Mouse (Mus musculus) liver, embryonic 14.5 days (tissue): ENCODE data around the gene Ush1g. TPM values are rescaled to one million over a fixed set of nuclear protein-coding genes. Genes with fewer than 3 reads are reported as not detected.
A peak's percentile ranks its signal among the peaks of the same experiment; 100 is the strongest.

Source experiments
- ATAC-seq: fragments of 200-750 bp; cut with Nextera tagmentation; 2 replicates; pipeline ENCODE4 v1.8.0; 2017; ENCODE audit warnings: moderate number of reproducible peaks, mild to moderate bottlenecking, moderate library complexity; ENCODE audit not compliant: insufficient read depth
- DNase-seq, 3 experiments: peaks; one replicate each; pipeline ENCODE4 v3.0.0-alpha.2; 2012 to 2013; ENCODE audit warnings: low read depth in 3 of 3, low spot score in 3 of 3
- H3K27ac ChIP-seq: fragments of 300-500 bp; sonication (generic); 2 replicates; pipeline ENCODE4 v1.5.1; 2014; ENCODE audit warnings: moderate library complexity, mild to moderate bottlenecking, control low read depth, inconsistent platforms
- H3K27me3 ChIP-seq: fragments of 300-500 bp; sonication (generic); 2 replicates; pipeline ENCODE4 v1.6.1; 2014; ENCODE audit warnings: mild to moderate bottlenecking, low read length, moderate library complexity; ENCODE audit not compliant: control insufficient read depth, insufficient read depth
- H3K36me3 ChIP-seq: fragments of 300-500 bp; sonication (generic); replicated peaks from 2 replicates; pipeline ENCODE4 v1.6.1; 2014; ENCODE audit warnings: low read depth; ENCODE audit not compliant: control insufficient read depth, insufficient read depth
- H3K4me1 ChIP-seq, 2 experiments: fragments of 200-500 bp in 1 of 2; fragments of 300-500 bp in 1 of 2; sonication (generic) in 1 of 2; replicated peaks; 2 replicates each; pipeline ENCODE4 v1.6.1; 2012 to 2014; ENCODE audit warnings: antibody characterized with exemption in 1 of 2, inconsistent platforms in 1 of 2, low read length in 1 of 2; ENCODE audit not compliant: control insufficient read depth in 2 of 2, insufficient read depth in 2 of 2
- H3K4me2 ChIP-seq: fragments of 300-500 bp; sonication (generic); 2 replicates; pipeline ENCODE4 v1.6.1; 2014; ENCODE audit warnings: low read depth, mild to moderate bottlenecking, control low read depth, moderate library complexity
- H3K4me3 ChIP-seq, 2 experiments: fragments of 200-500 bp in 1 of 2; fragments of 300-500 bp in 1 of 2; sonication (generic) in 1 of 2; 2 replicates each; pipeline ENCODE4 v1.5.1; 2012 to 2014; ENCODE audit warnings: low read depth in 2 of 2, low read length in 2 of 2, mild to moderate bottlenecking in 2 of 2, control low read depth in 1 of 2, inconsistent platforms in 1 of 2, moderate library complexity in 1 of 2; ENCODE audit not compliant: insufficient read depth in 1 of 2
- H3K9ac ChIP-seq: fragments of 300-500 bp; sonication (generic); replicated peaks from 2 replicates; pipeline ENCODE4 v1.6.1; 2014; ENCODE audit warnings: mild to moderate bottlenecking, control low read depth, moderate library complexity
- H3K9me3 ChIP-seq: fragments of 300-500 bp; sonication (generic); 2 replicates; pipeline ENCODE4 v1.6.1; 2016; ENCODE audit warnings: low read length, mixed read lengths; ENCODE audit not compliant: control insufficient read depth
- CTCF ChIP-seq: IDR thresholded peaks from 2 replicates; pipeline ENCODE4 v1.5.1; 2016; ENCODE audit warnings: antibody characterized with exemption, low read depth, control low read depth
- EP300 ChIP-seq: IDR thresholded peaks from 2 replicates; pipeline ENCODE4 v1.6.1; 2016; ENCODE audit warnings: antibody characterized with exemption, low read depth
- WGBS: fragments of 180-500 bp; shearing (Covaris S2); extraction: QIAGEN DNeasy Blood & Tissue Kit; methylation state at CpG from one replicate; pipeline ENCODE4 v1.1.7; 2014; ENCODE audit not compliant: insufficient replicate concordance; 5-methylcytosine and 5-hydroxymethylcytosine counted together
- polyA plus RNA-seq, 2 experiments: library from polyadenylated mRNA; depleted of rRNA in 1 of 2; stranded (reverse) in 1 of 2; unstranded in 1 of 2; fragments of >200 nt; fragmentation: Nextera tagmentation in 1 of 2; extraction: Ambion mirVana in 1 of 2; gene quantifications; 2 replicates each; pipeline versions ENCODE4 v1.2.1 to v1.2.3; 2012 to 2014

Gene Ush1g
- polyA plus RNA-seq, 2 experiments, result 0.04 to 0.06 TPM

- TF ChIP-seq CTCF, result peak; percentile 58
- TF ChIP-seq EP300, result no peak
- Histone ChIP-seq H3K4me2 (no peak overlapping the region), H3K27me3 (no peaks in the 10 kb centered on the region), H3K9me3 (no peaks in the 10 kb centered on the region), H3K9ac (no peak overlapping the region), H3K27ac (no peak overlapping the region), H3K4me1 (no peaks in the 10 kb centered on the region), H3K36me3 (no peaks in the 10 kb centered on the region), H3K4me3 (no peak overlapping the region)
- 13% methylated on average over 5 of the region's 5 CpGs for WGBS
- DNase-seq (peak; percentile 22 to 39 (median 23)), ATAC-seq (no peak)
These were observed 36.6 kb upstream of the Ush1g start for GRCm38 (mm10) chr11:115358468-115358867.

GRCm38 (mm10) chr11:115354183-115354582 is 32.3 kb upstream of the Ush1g start:
- no peak for TF ChIP-seq EP300
- peak; percentile 98 for TF ChIP-seq CTCF
- Histone ChIP-seq H3K9ac (no peak overlapping the region), H3K4me1 (no peaks in the 10 kb centered on the region), H3K27me3 (no peaks in the 10 kb centered on the region), H3K4me3 (no peak overlapping the region), H3K9me3 (no peaks in the 10 kb centered on the region), H3K4me2 (no peak overlapping the region), H3K36me3 (no peaks in the 10 kb centered on the region), H3K27ac (no peak overlapping the region)
- DNase-seq (peak; percentile 38 to 45 (median 42)), ATAC-seq (no peak)
- WGBS, result 7% methylated on average over 8 of the region's 8 CpGs

- H3K27me3 ChIP-seq, result no peaks in the 10 kb centered on the region
These were observed 31.5 kb upstream of the Ush1g start for GRCm38 (mm10) chr11:115353375-115353774.

GRCm38 (mm10) chr11:115349976-115350375 is 28.1 kb upstream of the Ush1g start:
- Histone ChIP-seq H3K9me3 (no peaks in the 10 kb centered on the region), H3K27me3 (no peaks in the 10 kb centered on the region; the same call in 1 of the 2 replicates), H3K4me1 (no peaks in the 10 kb centered on the region), H3K4me3 (no peak overlapping the region), H3K4me2 (no peak overlapping the region), H3K27ac (no peak overlapping the region), H3K9ac (no peak overlapping the region), H3K36me3 (no peaks in the 10 kb centered on the region)
- ATAC-seq (no peak), DNase-seq (no peak)
- 9% methylated on average over 4 of the region's 4 CpGs for WGBS
- TF ChIP-seq EP300, result no peak
- TF ChIP-seq CTCF, result no peak

More at GRCm38 (mm10) chr11:115353375-115353774, 31.5 kb upstream of the Ush1g start:
- Histone ChIP-seq H3K4me1 (no peaks in the 10 kb centered on the region), H3K36me3 (no peaks in the 10 kb centered on the region), H3K4me3 (no peak overlapping the region), H3K27ac (no peak overlapping the region), H3K9ac (no peak overlapping the region), H3K4me2 (no peak overlapping the region), H3K9me3 (no peaks in the 10 kb centered on the region)
- ATAC-seq (no peak), DNase-seq (no peak)
- 68% methylated on average over 5 of the region's 5 CpGs for WGBS
- TF ChIP-seq CTCF (no peak), EP300 (no peak)

GRCm38 (mm10) chr11:115348681-115349248 is 26.9 kb upstream of the Ush1g start:
- TF ChIP-seq CTCF, result no peak
- TF ChIP-seq EP300, result no peak
- WGBS, result 34% methylated on average over 17 of the region's 17 CpGs
- peak; percentile 37; the same call in 1 of the 2 replicates for ATAC-seq
- Histone ChIP-seq H3K9me3 (no peaks in the 10 kb centered on the region), H3K27ac (no peak overlapping the region), H3K4me1 (no peaks in the 10 kb centered on the region), H3K4me3 (no peak overlapping the region), H3K4me2 (no peak overlapping the region), H3K9ac (no peak overlapping the region), H3K36me3 (no peaks in the 10 kb centered on the region), H3K27me3 (peaks cover 5% of the 10 kb centered on the region; the same call in 1 of the 2 replicates)
- DNase-seq, result no peak
